Mouse (Mus musculus) E14TG2a.4 (cell line): ENCODE measurements at regions not wholly inside any gene's neighbourhood (a gene's known extent, or its start where the extent isn't known, plus 50 kb on each side); places are given as distances from the start of the nearest gene placed in this dataset.

ENCODE experiments used
- CTCF ChIP-seq: conservative IDR thresholded peaks from 2 replicates; pipeline ENCODE4 v1.5.1; 2014; ENCODE audit warnings: low read length
- POU5F1 ChIP-seq: IDR thresholded peaks from 2 replicates; pipeline ENCODE4 v1.6.1; 2014; ENCODE audit warnings: low read length, borderline replicate concordance

- no peak for TF ChIP-seq CTCF
- no peak for TF ChIP-seq POU5F1
These were observed 71.3 kb downstream of the Ackr3 start for GRCm38 (mm10) chr1:90274968-90275651.
